Mouse (Mus musculus) heart, embryonic 14.5 days (tissue): ENCODE data around the gene Marcksl1. TPM values are rescaled to one million over a fixed set of nuclear protein-coding genes. Genes with fewer than 3 reads are reported as not detected.
A peak's percentile ranks its signal among the peaks of the same experiment; 100 is the strongest.

Experiments
- ATAC-seq: fragments of 200-750 bp; cut with Nextera tagmentation; 2 replicates; pipeline ENCODE4 v1.8.0; 2017; ENCODE audit warnings: low read depth, moderate TSS enrichment; ENCODE audit not compliant: insufficient number of reproducible peaks, insufficient read depth, low FRiP score
- H3K27ac ChIP-seq, 2 experiments: fragments of 200-500 bp in 1 of 2; fragments of 300-500 bp in 1 of 2; sonication (generic) in 1 of 2; replicated peaks in 1 of 2; 2 replicates each; pipeline ENCODE4 v1.5.1; 2012 to 2014; ENCODE audit warnings: low read depth in 2 of 2, low read length in 2 of 2, control low read depth in 1 of 2, mild to moderate bottlenecking in 1 of 2, mixed read lengths in 1 of 2; ENCODE audit not compliant: control insufficient read depth in 1 of 2, insufficient read depth in 1 of 2
- H3K27me3 ChIP-seq: fragments of 300-500 bp; sonication (generic); 2 replicates; pipeline ENCODE4 v1.6.1; 2014; ENCODE audit warnings: mild to moderate bottlenecking, low read length, control low read depth; ENCODE audit not compliant: control insufficient read depth, insufficient read depth
- H3K36me3 ChIP-seq: fragments of 300-500 bp; sonication (generic); 2 replicates; pipeline ENCODE4 v1.6.1; 2014; ENCODE audit warnings: mild to moderate bottlenecking, control low read depth, low read length, mixed read lengths; ENCODE audit not compliant: control insufficient read depth, insufficient read depth
- H3K4me1 ChIP-seq, 2 experiments: fragments of 200-500 bp in 1 of 2; fragments of 300-500 bp in 1 of 2; sonication (generic) in 1 of 2; 2 replicates each; pipeline ENCODE4 v1.6.1; 2012 to 2014; ENCODE audit warnings: low read length in 2 of 2, control low read depth in 1 of 2, mixed read lengths in 1 of 2; ENCODE audit not compliant: control insufficient read depth in 2 of 2, insufficient read depth in 2 of 2
- H3K4me2 ChIP-seq: fragments of 300-500 bp; sonication (generic); 2 replicates; pipeline ENCODE4 v1.6.1; 2014; ENCODE audit warnings: mild to moderate bottlenecking, low read length
- H3K4me3 ChIP-seq, 2 experiments: fragments of 200-500 bp in 1 of 2; fragments of 300-500 bp in 1 of 2; sonication (generic) in 1 of 2; 2 replicates each; pipeline ENCODE4 v1.5.1; 2012 to 2014; ENCODE audit warnings: low read length in 2 of 2, mild to moderate bottlenecking in 2 of 2, control low read depth in 1 of 2, low read depth in 1 of 2, moderate library complexity in 1 of 2; ENCODE audit not compliant: control insufficient read depth in 1 of 2, insufficient read depth in 1 of 2
- H3K9ac ChIP-seq: fragments of 300-500 bp; sonication (generic); 2 replicates; pipeline ENCODE4 v1.6.1; 2014; ENCODE audit warnings: mild to moderate bottlenecking, low read length
- H3K9me3 ChIP-seq: fragments of 300-500 bp; sonication (generic); 2 replicates; pipeline ENCODE4 v1.6.1; 2016; ENCODE audit warnings: low read length, control low read depth; ENCODE audit not compliant: control insufficient read depth
- WGBS: fragments of 180-500 bp; shearing (Covaris S2); extraction: QIAGEN DNeasy Blood & Tissue Kit; methylation state at CpG from one replicate; pipeline ENCODE4 v1.1.7; 2014; 5-methylcytosine and 5-hydroxymethylcytosine counted together
- polyA plus RNA-seq: library from polyadenylated mRNA; unstranded; fragments of >200 nt; fragmentation: Nextera tagmentation; extraction: Ambion mirVana; gene quantifications from 2 replicates; pipeline ENCODE4 v1.2.1, GENCODE M21; 2014

Marcksl1 gene
- polyA plus RNA-seq, 1 experiment from 2014 or later = 313 TPM

GRCm38 (mm10) chr4:129495672-129496562, 17.5 kb upstream of the Marcksl1 start:
- ATAC-seq = no peak
- 31% methylated on average over 16 of the region's 16 CpGs for WGBS
- Histone ChIP-seq H3K9ac (0 out of 2 replicates have a peak overlapping the region, but pooled peaks have one; percentile 3), H3K36me3 (no peaks in the 10 kb centered on the region), H3K27ac (peak overlapping the region; percentile 76 to 78), H3K27me3 (peaks cover 15% of the 10 kb centered on the region), H3K9me3 (no peaks in the 10 kb centered on the region), H3K4me2 (peak overlapping the region; percentile 29), H3K4me3 (no peak overlapping the region), H3K4me1 (peaks cover 23 to 25% of the 10 kb centered on the region in 2 experiments; a peak in 3 of 4 replicates)

- peaks cover 9% of the 10 kb centered on the region for H3K27me3 ChIP-seq
- no peaks in the 10 kb centered on the region for H3K9me3 ChIP-seq
- peaks cover 19 to 25% of the 10 kb centered on the region in 2 experiments for H3K4me1 ChIP-seq
- ATAC-seq = 0 out of 2 replicates have a peak, but pooled peaks have one; percentile 7
- peak overlapping the region; percentile 76 to 78 for H3K27ac ChIP-seq
- no peak overlapping the region for H3K4me3 ChIP-seq
- WGBS = 30% methylated on average over 6 of the region's 6 CpGs
- H3K9ac ChIP-seq = peak overlapping the region; percentile 3; the same call in 1 of the 2 replicates
- peak overlapping the region; percentile 29 for H3K4me2 ChIP-seq
- no peaks in the 10 kb centered on the region for H3K36me3 ChIP-seq
Measured at GRCm38 (mm10) chr4:129496631-129497030, 16.8 kb upstream of the Marcksl1 start.

- H3K4me3 ChIP-seq = no peak overlapping the region
- no peaks in the 10 kb centered on the region for H3K36me3 ChIP-seq
- no peak overlapping the region for H3K9ac ChIP-seq
- no peaks in the 10 kb centered on the region for H3K27me3 ChIP-seq
- WGBS = 16% methylated on average over 3 of the region's 3 CpGs
- peak overlapping the region; percentile 69 to 95 for H3K27ac ChIP-seq
- H3K4me2 ChIP-seq = no peak overlapping the region
- ATAC-seq = no peak
- H3K9me3 ChIP-seq = no peaks in the 10 kb centered on the region
- H3K4me1 ChIP-seq = peaks cover 38% of the 10 kb centered on the region in 2 experiments
Measured at GRCm38 (mm10) chr4:129498941-129499340, 14.4 kb upstream of the Marcksl1 start.

- WGBS = 84% methylated on average over 8 of the region's 8 CpGs
- H3K4me3 ChIP-seq = peak overlapping the region; percentile 55 to 58; a peak in 3 of 4 replicates
- H3K4me2 ChIP-seq = peak overlapping the region; percentile 63
- no peaks in the 10 kb centered on the region for H3K9me3 ChIP-seq
- H3K9ac ChIP-seq = peak overlapping the region; percentile 84
- peaks cover 43 to 44% of the 10 kb centered on the region in 2 experiments for H3K4me1 ChIP-seq
- no peak for ATAC-seq
- no peaks in the 10 kb centered on the region for H3K27me3 ChIP-seq
- no peaks in the 10 kb centered on the region for H3K36me3 ChIP-seq
- H3K27ac ChIP-seq = peak overlapping the region; percentile 87 to 95
Measured at GRCm38 (mm10) chr4:129500017-129500416, 13.4 kb upstream of the Marcksl1 start.

- Histone ChIP-seq H3K36me3 (no peaks in the 10 kb centered on the region), H3K9ac (peak overlapping the region; percentile 84), H3K4me3 (peak overlapping the region; percentile 58 to 77), H3K4me1 (peaks cover 41 to 44% of the 10 kb centered on the region in 2 experiments), H3K27me3 (no peaks in the 10 kb centered on the region), H3K4me2 (peak overlapping the region; percentile 63), H3K27ac (peak overlapping the region; percentile 87 to 95), H3K9me3 (no peaks in the 10 kb centered on the region)
- peak; percentile 84 for ATAC-seq
- 2% methylated on average over 48 of the region's 49 CpGs for WGBS
Measured at GRCm38 (mm10) chr4:129500607-129501566, 12.5 kb upstream of the Marcksl1 start.

- H3K4me3 ChIP-seq = no peak overlapping the region
- H3K27ac ChIP-seq = peak overlapping the region in 1 of 2 experiments; percentile 28; a peak in 1 of 4 replicates
- 37% methylated on average over 9 of the region's 9 CpGs for WGBS
- H3K9me3 ChIP-seq = no peaks in the 10 kb centered on the region
- no peak for ATAC-seq
- peaks cover 37 to 44% of the 10 kb centered on the region in 2 experiments for H3K4me1 ChIP-seq
- H3K4me2 ChIP-seq = no peak overlapping the region
- no peaks in the 10 kb centered on the region for H3K36me3 ChIP-seq
- no peaks in the 10 kb centered on the region for H3K27me3 ChIP-seq
- peak overlapping the region; percentile 8; the same call in 1 of the 2 replicates for H3K9ac ChIP-seq
Measured at GRCm38 (mm10) chr4:129502327-129502888, 11.0 kb upstream of the Marcksl1 start.
